Mouse (Mus musculus) gastrocnemius, adult 2 months (tissue): ENCODE measurements around the gene Ppib. TPM values are rescaled to one million over a fixed set of nuclear protein-coding genes. Genes with fewer than 3 reads are reported as not detected.

Source experiments
- DNase-seq: peaks from one replicate; pipeline ENCODE4 v3.0.0; 2022
- H3K27ac ChIP-seq: fragments of 200-600 bp; 2 replicates; pipeline ENCODE4 v1.8.1; 2022; ENCODE audit warnings: mild to moderate bottlenecking
- H3K4me3 ChIP-seq: fragments of 200-600 bp; 2 replicates; pipeline ENCODE4 v1.8.1; 2022; ENCODE audit warnings: mild to moderate bottlenecking, moderate library complexity
- CTCF ChIP-seq: fragments of 200-600 bp; IDR thresholded peaks from 2 replicates; pipeline ENCODE4 v1.8.1; 2022; ENCODE audit warnings: antibody characterized with exemption, mild to moderate bottlenecking, moderate library complexity
- intact Hi-C: fragments of 180-260 bp; cut with DNase I; formaldehyde crosslinking; loops from one replicate; pipeline ENCODE4 v1.15.1; 2025
- total RNA-seq, 2 experiments: library from RNA; stranded (reverse); gene quantifications; 2 replicates each; pipeline ENCODE4 v1.2.3; 2021

Ppib gene
- total RNA-seq, 2 experiments from 2014 or later = 32.6 to 48.8 TPM

DNA sequence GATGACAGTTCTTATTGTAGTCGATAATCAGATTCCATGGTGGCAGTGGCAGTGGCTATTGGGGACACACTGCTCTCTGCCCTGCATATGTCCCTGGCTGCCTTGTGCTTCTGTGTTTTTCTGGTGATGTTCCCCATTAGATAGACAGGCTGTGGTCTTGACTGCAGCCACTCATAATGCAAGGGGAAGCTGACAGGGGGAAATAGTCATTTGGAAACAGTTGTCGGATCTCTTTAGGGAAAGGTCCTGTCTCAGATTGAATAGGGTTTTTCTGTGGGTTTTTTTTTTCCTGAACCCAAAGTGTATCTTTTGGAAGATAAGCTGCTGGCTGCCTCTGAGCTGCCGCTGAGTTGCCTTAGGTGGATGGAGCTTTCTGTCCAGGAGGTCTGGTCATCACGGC lies 22.0 kb downstream of the Ppib start:
- TF ChIP-seq CTCF = no peak
- Histone ChIP-seq H3K27ac (no peak overlapping the region), H3K4me3 (no peak overlapping the region)
- DNase-seq = no peak
- intact Hi-C loops = no loop called here

DNA sequence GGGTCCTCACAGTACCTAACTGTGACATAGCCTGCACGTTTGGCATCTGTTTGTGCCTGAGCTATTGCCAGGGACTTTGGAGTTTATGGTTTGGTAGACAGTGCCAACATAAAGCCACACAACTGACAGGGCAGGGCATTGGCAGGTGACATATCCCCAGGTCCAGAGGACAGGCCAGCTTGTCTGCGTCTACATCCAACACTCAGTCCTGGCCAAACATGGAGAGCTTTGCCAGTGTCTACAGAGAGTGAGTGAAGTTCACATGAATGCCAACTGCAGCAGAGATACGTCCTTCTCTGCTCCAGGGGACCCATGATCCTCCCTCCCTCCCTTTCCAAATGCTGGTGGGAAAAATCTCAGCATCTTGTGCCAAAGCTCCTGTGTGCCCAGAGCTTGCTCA lies 24.1 kb downstream of the Ppib start:
- no peak for DNase-seq
- Histone ChIP-seq H3K4me3 (no peak overlapping the region), H3K27ac (no peak overlapping the region)
- no peak for TF ChIP-seq CTCF
- intact Hi-C loops = no loop called here

DNA sequence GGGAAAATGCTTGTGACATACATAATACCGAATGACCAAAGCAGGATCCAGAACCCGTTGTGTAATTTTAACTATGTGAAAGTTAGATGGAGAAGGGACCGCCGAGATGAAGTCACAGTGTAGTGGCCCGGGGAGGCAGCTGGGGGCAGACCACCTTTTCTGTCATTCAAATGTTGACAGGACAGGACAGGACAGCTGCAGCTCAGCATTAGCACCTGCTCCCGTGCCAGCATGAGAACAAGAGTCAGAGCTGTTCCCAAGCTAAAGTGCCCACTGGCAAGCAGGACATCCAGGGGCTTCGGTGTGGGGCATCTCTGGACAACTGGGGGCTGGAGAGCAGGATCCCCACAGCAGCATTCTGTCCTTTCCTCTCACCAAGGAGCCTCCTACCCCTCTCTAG lies 27.0 kb downstream of the Ppib start:
- no peak overlapping the region for H3K27ac ChIP-seq
- TF ChIP-seq CTCF = no peak
- DNase-seq = no peak
- H3K4me3 ChIP-seq = no peak overlapping the region
- intact Hi-C loops = no loop called here

DNA sequence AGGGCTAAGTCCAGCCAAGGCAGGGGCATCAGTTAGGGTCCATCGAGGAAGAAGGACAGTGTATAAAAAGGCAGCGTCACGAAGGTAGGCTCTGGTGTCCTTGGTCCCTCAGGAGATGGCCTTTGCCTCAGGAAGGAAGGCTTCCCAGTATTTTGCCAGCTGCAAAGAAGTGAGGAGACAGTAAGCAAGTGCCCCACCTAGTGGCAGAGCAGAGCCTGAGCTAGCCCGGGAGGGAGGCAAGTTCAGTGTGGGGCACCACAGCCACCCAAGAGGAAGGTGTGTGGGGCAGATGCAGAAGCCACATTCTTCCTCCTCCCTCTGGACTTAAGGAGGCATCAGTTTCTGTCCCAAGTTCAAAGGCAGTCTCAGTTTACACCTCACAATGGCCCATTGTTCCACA lies 28.4 kb downstream of the Ppib start:
- DNase-seq = peak; percentile 72
- H3K27ac ChIP-seq = no peak overlapping the region
- H3K4me3 ChIP-seq = no peak overlapping the region
- peak; percentile 87 for TF ChIP-seq CTCF
- intact Hi-C loops = no loop called here

DNA sequence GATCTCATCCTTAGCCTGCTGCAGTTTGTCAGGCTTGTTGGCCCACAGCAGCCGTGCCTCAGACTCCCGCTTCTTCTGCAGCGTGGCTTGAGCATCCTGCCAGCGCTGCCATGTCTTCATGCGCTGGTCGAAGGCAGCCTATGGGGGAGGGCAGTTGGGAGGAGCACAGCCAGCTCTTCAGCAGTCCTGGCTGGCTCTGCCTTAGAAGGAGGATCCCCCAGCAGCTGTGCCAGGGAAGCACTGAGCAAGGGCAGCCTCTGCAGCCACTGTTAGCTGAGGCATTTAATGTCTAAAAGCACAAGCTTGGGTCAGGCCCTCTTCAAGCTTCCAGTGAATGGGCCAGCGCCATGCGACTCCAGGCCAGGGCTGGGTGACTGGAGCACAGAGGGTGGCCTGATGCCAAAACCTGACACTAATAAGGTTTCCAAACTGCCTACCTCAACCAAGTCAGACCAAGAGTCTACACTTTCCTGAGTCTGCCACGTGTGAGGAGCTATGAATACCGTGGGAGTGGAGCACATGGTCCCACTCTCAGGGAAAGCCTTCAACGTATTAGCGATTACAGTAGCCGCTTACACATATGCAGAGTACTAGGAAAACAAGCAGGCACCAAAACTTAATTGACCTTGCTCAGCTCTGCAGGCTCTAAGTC lies 30.7 kb downstream of the Ppib start:
- intact Hi-C loops = no loop called here
- peak; percentile 50 for DNase-seq
- TF ChIP-seq CTCF = no peak
- no peak overlapping the region for H3K4me3 ChIP-seq
- H3K27ac ChIP-seq = peak overlapping the region; percentile 24

DNA sequence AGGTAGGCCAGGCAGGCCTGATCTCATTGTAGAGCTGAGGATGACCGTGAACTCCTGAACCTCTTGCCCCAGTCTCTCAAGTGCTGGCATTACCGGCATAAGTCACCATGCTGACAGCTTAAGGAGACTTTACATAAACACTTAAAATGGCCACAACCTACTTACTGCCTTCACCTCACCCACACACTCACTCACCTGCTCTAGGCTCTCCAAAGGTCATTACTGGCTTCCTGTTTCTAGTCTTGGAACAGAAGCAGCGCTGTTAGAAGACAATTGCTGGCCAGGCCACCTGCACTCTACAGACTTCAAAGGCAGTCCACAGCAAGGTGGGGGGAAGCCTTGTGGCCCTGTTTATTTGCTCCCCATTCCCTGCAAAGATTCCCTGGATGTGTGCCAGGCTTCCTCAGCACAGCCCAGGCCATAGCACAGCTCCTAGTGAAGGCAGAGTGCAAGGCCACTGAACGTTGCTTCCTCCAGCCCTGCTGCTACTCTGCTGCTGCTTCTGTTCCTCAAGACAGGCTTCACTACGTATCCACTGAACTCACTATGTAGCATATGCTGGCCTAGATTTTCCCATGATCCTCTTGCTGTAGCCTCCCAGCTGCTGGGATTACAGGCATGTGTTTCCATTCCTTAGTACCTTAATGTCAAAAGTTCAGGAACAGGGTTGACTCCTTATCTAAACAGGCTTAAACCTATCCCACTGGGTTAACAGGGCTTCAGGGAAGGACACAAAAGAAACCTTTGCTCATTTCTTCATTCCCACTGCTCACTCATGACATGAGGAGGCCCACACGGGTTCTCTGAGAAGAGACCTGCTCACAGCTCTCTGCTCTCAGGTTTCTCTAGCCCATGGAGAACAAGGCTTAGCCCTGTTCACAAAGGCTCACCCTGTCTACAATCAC lies 31.6 kb downstream of the Ppib start:
- no peak overlapping the region for H3K4me3 ChIP-seq
- TF ChIP-seq CTCF = no peak
- no peak for DNase-seq
- intact Hi-C loops = no loop called here
- H3K27ac ChIP-seq = peak overlapping the region; percentile 17; the same call in 1 of the 2 replicates

DNA sequence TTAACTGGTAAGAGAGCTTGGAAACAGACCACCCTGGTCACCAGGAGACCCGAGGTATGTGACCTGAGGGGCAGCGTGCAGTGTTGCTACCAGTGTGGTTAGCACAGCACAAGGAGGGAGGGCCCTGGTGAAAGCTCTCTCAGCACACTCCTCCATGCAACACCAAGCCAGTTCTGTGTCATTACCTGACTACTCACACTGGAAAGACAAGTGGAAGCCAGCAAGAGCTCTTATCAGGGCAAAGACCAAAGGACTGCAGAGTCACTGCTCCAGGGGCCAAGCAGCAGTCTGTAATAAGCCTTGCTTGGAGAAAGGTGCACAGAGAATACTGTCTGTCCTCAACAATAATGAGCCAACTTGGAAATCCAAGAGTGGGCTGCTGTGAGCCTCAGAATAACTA lies 32.6 kb downstream of the Ppib start:
- Histone ChIP-seq H3K4me3 (no peak overlapping the region), H3K27ac (no peak overlapping the region)
- DNase-seq = no peak
- intact Hi-C loops = no loop called here
- TF ChIP-seq CTCF = no peak

DNA sequence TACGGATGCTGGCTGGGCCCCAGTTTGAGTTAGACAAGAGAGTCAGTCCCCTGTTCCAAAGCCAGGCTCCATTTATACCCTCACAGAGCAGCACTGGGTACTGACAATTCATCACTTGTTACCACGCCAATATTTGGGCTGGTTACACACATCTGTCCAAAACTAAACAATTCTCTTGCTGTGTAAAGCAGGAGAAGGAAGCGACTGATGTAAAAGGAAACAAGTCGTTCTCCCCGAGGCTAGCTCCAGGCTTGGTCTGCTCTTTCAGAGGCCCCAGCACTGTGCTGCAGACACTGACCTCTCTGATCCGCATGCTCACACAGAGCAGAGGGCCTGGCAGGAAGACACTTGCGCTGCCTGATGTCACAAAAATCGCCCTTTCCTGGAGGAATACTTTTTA lies 41.6 kb downstream of the Ppib start:
- DNase-seq = no peak
- Histone ChIP-seq H3K27ac (no peak overlapping the region), H3K4me3 (no peak overlapping the region)
- intact Hi-C loops = no loop called here
- no peak for TF ChIP-seq CTCF

DNA sequence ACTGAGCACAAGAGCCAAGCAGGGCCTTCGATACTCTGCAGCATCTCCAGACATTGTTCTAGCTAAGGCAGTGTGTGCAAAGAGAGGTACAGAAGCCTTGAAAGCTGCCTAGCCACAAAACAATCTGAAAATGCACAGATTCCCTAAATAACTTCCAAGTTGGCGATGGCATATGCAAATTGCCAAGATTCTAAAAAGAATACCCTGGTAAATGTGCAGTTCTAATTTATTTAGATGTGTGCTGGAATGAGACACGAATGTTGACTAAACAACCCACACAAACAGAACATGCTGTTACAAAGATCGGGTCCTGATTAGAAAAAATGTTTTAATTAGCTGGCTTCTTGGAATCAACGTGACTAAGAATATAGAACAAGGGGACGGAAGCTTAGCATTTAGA lies 42.6 kb downstream of the Ppib start:
- no peak for TF ChIP-seq CTCF
- H3K4me3 ChIP-seq = no peak overlapping the region
- no peak overlapping the region for H3K27ac ChIP-seq
- intact Hi-C loops = no loop called here
- no peak for DNase-seq

DNA sequence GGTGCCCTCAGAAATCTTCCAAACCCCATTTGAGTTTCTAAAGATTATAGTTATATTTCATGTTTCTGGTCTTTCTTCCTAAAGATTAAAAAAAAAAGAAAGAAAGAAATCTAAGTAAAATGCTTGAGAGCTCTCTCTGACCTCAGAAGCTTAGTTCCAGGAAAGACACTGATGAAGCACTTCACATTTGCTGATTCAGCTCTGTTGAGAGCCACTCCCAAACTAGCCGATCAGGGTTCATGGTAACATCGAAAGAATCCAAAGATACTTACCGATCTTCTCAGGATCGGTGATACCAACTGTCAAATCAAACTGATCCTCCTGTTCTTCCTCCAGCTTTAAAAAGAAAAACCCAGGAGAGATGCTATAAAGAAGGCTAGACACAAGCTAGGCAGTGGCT lies 44.6 kb downstream of the Ppib start:
- no peak overlapping the region for H3K4me3 ChIP-seq
- TF ChIP-seq CTCF = no peak
- intact Hi-C loops = no loop called here
- H3K27ac ChIP-seq = no peak overlapping the region
- DNase-seq = no peak

DNA sequence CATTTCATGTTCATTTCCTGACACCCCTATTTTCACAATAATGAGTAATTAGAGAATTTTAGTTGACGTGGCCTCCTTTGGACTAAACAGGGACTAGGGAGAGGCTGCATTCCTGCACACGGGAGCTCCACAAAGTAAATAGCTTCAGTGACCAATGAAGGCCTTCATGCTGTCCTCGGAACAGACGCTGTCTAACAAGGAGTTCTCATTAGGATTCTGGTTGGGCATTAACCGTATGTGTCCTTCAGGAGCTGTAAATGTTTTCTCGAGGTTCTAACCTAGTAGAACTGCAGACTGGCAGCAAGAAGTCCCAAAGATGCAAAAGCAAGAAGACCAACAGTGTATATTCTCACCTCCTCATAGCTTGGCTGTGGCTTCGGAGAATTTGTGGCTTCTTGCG lies 45.1 kb downstream of the Ppib start:
- no peak for DNase-seq
- Histone ChIP-seq H3K27ac (no peak overlapping the region), H3K4me3 (no peak overlapping the region)
- TF ChIP-seq CTCF = no peak
- intact Hi-C loops = no loop called here

DNA sequence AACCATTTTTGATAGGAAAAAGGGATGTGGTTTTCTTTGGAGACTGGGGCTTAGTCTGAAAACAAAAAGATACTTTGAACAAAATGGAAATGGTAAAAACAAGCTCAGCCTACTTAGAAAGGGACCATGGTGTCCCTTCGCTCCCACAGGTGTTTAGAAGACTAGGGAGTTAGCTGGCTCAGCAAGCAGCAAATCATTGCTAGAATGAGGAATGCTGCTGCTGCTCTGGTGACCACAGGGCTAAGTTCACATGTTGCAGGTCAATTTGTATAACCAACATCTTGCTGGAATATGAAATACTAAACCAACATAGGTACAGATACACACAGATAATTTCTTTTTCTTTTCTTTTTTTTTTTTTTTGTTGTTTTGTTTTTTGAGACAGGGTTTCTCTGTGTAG lies 49.6 kb downstream of the Ppib start:
- Histone ChIP-seq H3K27ac (no peak overlapping the region), H3K4me3 (no peak overlapping the region)
- TF ChIP-seq CTCF = no peak
- intact Hi-C loops = no loop called here
- DNase-seq = no peak

DNA sequence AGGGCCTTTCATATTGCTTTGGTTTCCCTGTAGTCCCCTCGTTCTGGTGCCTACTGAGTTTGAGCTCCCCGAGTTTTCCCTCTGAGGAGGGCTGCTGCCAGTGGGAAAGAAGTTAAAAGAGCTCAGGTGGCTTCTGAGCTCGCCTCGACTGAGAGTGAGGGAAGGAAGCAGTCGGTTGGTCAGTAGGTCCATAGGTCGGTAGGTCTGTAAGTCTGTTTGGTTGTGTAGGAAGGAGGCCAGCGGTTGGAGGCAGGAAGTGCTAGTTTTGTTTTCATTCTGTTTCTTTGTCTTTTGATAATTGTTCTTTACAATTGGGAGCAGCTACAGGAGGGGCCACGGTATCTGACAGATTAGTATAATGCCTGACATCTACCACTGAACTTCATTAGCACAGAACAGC lies 50.1 kb downstream of the Ppib start:
- H3K27ac ChIP-seq = no peak overlapping the region
- intact Hi-C loops = no loop called here

More for the DNA sequence above, 50.1 kb downstream of the Ppib start:
- DNase-seq = no peak
- no peak overlapping the region for H3K4me3 ChIP-seq
- no peak for TF ChIP-seq CTCF
